Mouse (Mus musculus) lung, adult 2 months (tissue): Measurements from ENCODE around the gene Pde4d. TPM values are rescaled to one million over a fixed set of nuclear protein-coding genes. Genes with fewer than 3 reads are reported as not detected.

ENCODE experiments used
- DNase-seq: peaks from one replicate; pipeline ENCODE4 v3.0.0; 2022
- H3K4me1 ChIP-seq: fragments of 200-500 bp; 2 replicates; pipeline ENCODE4 v1.6.1; 2011; ENCODE audit warnings: low read length; ENCODE audit not compliant: control insufficient read depth, insufficient read depth
- H3K4me3 ChIP-seq: fragments of 200-500 bp; replicated peaks from 2 replicates; pipeline ENCODE3; 2011; ENCODE audit warnings: low read depth, mild to moderate bottlenecking, control low read depth, low read length; ENCODE audit errors: extremely low read depth
- CTCF ChIP-seq: fragments of 200-500 bp; IDR thresholded peaks from 2 replicates; pipeline ENCODE4 v1.5.1; 2011; ENCODE audit warnings: mild to moderate bottlenecking, low read length, control low read depth; ENCODE audit not compliant: insufficient read depth
- POLR2A ChIP-seq: fragments of 200-500 bp; IDR thresholded peaks from 2 replicates; pipeline ENCODE4 v1.6.1; 2011; ENCODE audit warnings: low read depth, mild to moderate bottlenecking, control low read depth, low read length, borderline replicate concordance; ENCODE audit errors: extremely low read depth
- WGBS: fragments of 180-500 bp; shearing (Covaris S2); methylation state at CpG from one replicate; pipeline ENCODE4 v1.1.7; 2018; 5-methylcytosine and 5-hydroxymethylcytosine counted together
- polyA plus RNA-seq: library from polyadenylated mRNA; depleted of rRNA; stranded (reverse); fragments of >200 nt; gene quantifications from 2 replicates; pipeline ENCODE4 v1.2.3, GENCODE M21; 2012

The Pde4d gene
- polyA plus RNA-seq, 1 experiment = 20.0 TPM

- WGBS = 84% methylated on average over 8 of the region's 8 CpGs
- Histone ChIP-seq H3K4me1 (no peaks in the 10 kb centered on the region), H3K4me3 (no peak overlapping the region)
- no peak for DNase-seq
- no peak for TF ChIP-seq POLR2A
- TF ChIP-seq CTCF = no peak
These were observed 1230.5 kb downstream of the Pde4d start for GRCm38 (mm10) chr13:109680229-109680628.

GRCm38 (mm10) chr13:109681699-109682293 lies 1232.0 kb downstream of the Pde4d start:
- no peak overlapping the region for H3K4me3 ChIP-seq
- H3K4me1 ChIP-seq = no peaks in the 10 kb centered on the region
- WGBS = 65% methylated on average over 4 of the region's 4 CpGs
- TF ChIP-seq CTCF (no peak), POLR2A (no peak)
- DNase-seq = no peak

- no peak for DNase-seq
- WGBS = 82% methylated on average over 10 of the region's 10 CpGs
These were observed 1233.3 kb downstream of the Pde4d start for GRCm38 (mm10) chr13:109683001-109683400.

GRCm38 (mm10) chr13:109684985-109685295 lies 1235.2 kb downstream of the Pde4d start:
- TF ChIP-seq CTCF = no peak
- no peak for TF ChIP-seq POLR2A
- DNase-seq = no peak
- Histone ChIP-seq H3K4me1 (no peaks in the 10 kb centered on the region), H3K4me3 (no peak overlapping the region)
- whole genome bisulfite sequencing = 30% methylated on average over 3 of the region's 3 CpGs

More at GRCm38 (mm10) chr13:109683001-109683400, 1233.3 kb downstream of the Pde4d start:
- H3K4me3 ChIP-seq = no peak overlapping the region
- TF ChIP-seq CTCF (no peak), POLR2A (no peak)
- no peaks in the 10 kb centered on the region for H3K4me1 ChIP-seq

- DNase-seq = peak; percentile 65
- TF ChIP-seq POLR2A = 0 out of 2 replicates have a peak, but pooled peaks have one; percentile 26
- TF ChIP-seq CTCF = no peak
- WGBS = under 1% methylated on average over 29 of the region's 29 CpGs
- H3K4me3 ChIP-seq = peak overlapping the region; percentile 82
- no peaks in the 10 kb centered on the region for H3K4me1 ChIP-seq
These were observed 1235.8 kb downstream of the Pde4d start for GRCm38 (mm10) chr13:109685296-109686115.

GRCm38 (mm10) chr13:109686116-109686876 lies 1236.5 kb downstream of the Pde4d start:
- no peak for DNase-seq

GRCm38 (mm10) chr13:109686906-109687305 lies 1237.2 kb downstream of the Pde4d start:
- Histone ChIP-seq H3K4me1 (no peaks in the 10 kb centered on the region), H3K4me3 (peak overlapping the region; percentile 23)
- 30% methylated on average over 3 of the region's 3 CpGs for WGBS
- DNase-seq = no peak
- TF ChIP-seq POLR2A (no peak), CTCF (no peak)

More at GRCm38 (mm10) chr13:109686116-109686876, 1236.5 kb downstream of the Pde4d start:
- TF ChIP-seq CTCF (no peak), POLR2A (no peak)
- peak overlapping the region; percentile 82 for H3K4me3 ChIP-seq
- WGBS = 13% methylated on average over 4 of the region's 4 CpGs
- H3K4me1 ChIP-seq = no peaks in the 10 kb centered on the region

GRCm38 (mm10) chr13:109688195-109688594 lies 1238.4 kb downstream of the Pde4d start:
- TF ChIP-seq CTCF (no peak), POLR2A (no peak)
- Histone ChIP-seq H3K4me3 (no peak overlapping the region), H3K4me1 (no peaks in the 10 kb centered on the region)
- no peak for DNase-seq
- 62% methylated on average over 2 of the region's 2 CpGs for WGBS

GRCm38 (mm10) chr13:109689176-109689575 lies 1239.4 kb downstream of the Pde4d start:
- H3K4me3 ChIP-seq = no peak overlapping the region
- no peaks in the 10 kb centered on the region for H3K4me1 ChIP-seq
- TF ChIP-seq POLR2A (no peak), CTCF (no peak)
- DNase-seq = no peak
- WGBS = 85% methylated on average over 3 of the region's 3 CpGs

- Histone ChIP-seq H3K4me1 (no peaks in the 10 kb centered on the region), H3K4me3 (no peak overlapping the region)
- 86% methylated on average over 5 of the region's 5 CpGs for WGBS
- no peak for DNase-seq
- TF ChIP-seq CTCF (no peak), POLR2A (no peak)
These were observed 1240.8 kb downstream of the Pde4d start for GRCm38 (mm10) chr13:109690558-109690957.
